Mouse (Mus musculus) heart, adult 18-20 months (tissue): Measurements from ENCODE around the gene Gm867. TPM values are rescaled to one million over a fixed set of nuclear protein-coding genes. Genes with fewer than 3 reads are reported as not detected.
A peak's percentile ranks its signal among the peaks of the same experiment; 100 is the strongest.

ENCODE experiments used
- DNase-seq, 2 experiments: peaks; one replicate each; pipeline ENCODE4 v3.0.0; 2021 to 2022; ENCODE audit warnings: mixed read lengths in 1 of 2
- total RNA-seq, 2 experiments: library from RNA; stranded (reverse); gene quantifications; 2 replicates each; pipeline ENCODE4 v1.2.3; 2021

Gm867 gene
- total RNA-seq, 2 experiments from 2014 or later: not detected

GRCm38 (mm10) chr10:75896208-75896607 is 44.3 kb downstream of the Gm867 start:
- DNase-seq: no peak

GRCm38 (mm10) chr10:75895730-75896129 is 44.7 kb downstream of the Gm867 start:
- no peak for DNase-seq

GRCm38 (mm10) chr10:75894601-75895000 is 45.9 kb downstream of the Gm867 start:
- no peak for DNase-seq

- DNase-seq: peak; percentile 90 to 93
These were observed 47.3 kb downstream of the Gm867 start, which contains the start of gene Derl3 for GRCm38 (mm10) chr10:75893089-75893750. Gene Derl3 (plus strand): TSS chr10:75893413.

- no peak for DNase-seq
These were observed 50.9 kb downstream of the Gm867 start for GRCm38 (mm10) chr10:75889406-75890153.

Other genes with a start within 250 kb of the Gm867 start
- gene Cabin1, start 176.3 kb downstream of the Gm867 start, total RNA-seq: 10 to 100 TPM; 15.2 to 20.9 TPM
- 100 to 1,000 TPM in 1 of 2 experiments, 10 to 100 TPM in 1; 83.7 to 109 TPM for gene Ddt, start 167.3 kb downstream of the Gm867 start, total RNA-seq
- not detected for gene Gm20441, start 159.7 kb downstream of the Gm867 start, total RNA-seq
- gene Gstt3, start 159.3 kb downstream of the Gm867 start, total RNA-seq: 1 to 10 TPM; 3.7 to 5.0 TPM
- gene Gstt1, start 142.1 kb downstream of the Gm867 start, total RNA-seq: 10 to 100 TPM; 16.1 to 22.4 TPM
- gene Gstt4, start 118.1 kb downstream of the Gm867 start, total RNA-seq: not detected
- gene Gstt2, start 103.2 kb downstream of the Gm867 start, total RNA-seq: 10 to 100 TPM in 1 of 2 experiments, 1 to 10 TPM in 1; 7.8 to 10.7 TPM
- 100 to 1,000 TPM; 215 to 232 TPM for gene Mif, start 80.4 kb downstream of the Gm867 start, total RNA-seq
- gene Derl3, start 47.3 kb downstream of the Gm867 start, total RNA-seq: under 1 TPM; 0.57 to 0.74 TPM
- 10 to 100 TPM; 20.5 to 24.2 TPM for gene Smarcb1, start 19.1 kb downstream of the Gm867 start, total RNA-seq
- 1,000 to 10,000 TPM; 1,749 to 1,983 TPM for gene Chchd10, start 7.5 kb downstream of the Gm867 start, total RNA-seq
- gene Mmp11, start 4.2 kb downstream of the Gm867 start, total RNA-seq: 1 to 10 TPM; 5.0 to 5.2 TPM
- under 1 TPM in 1 of 2 experiments, not detected in 1; 0.82 TPM for gene Vpreb3, start 2.4 kb upstream of the Gm867 start, total RNA-seq
- gene Gm5134, start 13.8 kb upstream of the Gm867 start, total RNA-seq: not detected
- 1 to 10 TPM; 5.9 to 6.0 TPM for gene Zfp280b, start 92.0 kb upstream of the Gm867 start, total RNA-seq
- not detected for gene Slc5a4b, start 170.3 kb upstream of the Gm867 start, total RNA-seq
- not detected for gene Slc5a4a, start 206.8 kb upstream of the Gm867 start, total RNA-seq